Mouse (Mus musculus): ENCODE measurements at regions not wholly inside any gene's neighbourhood (a gene's known extent, or its start where the extent isn't known, plus 50 kb on each side); places are given as distances from the start of the nearest gene placed in this dataset.
"Not testable (repeated sequence)": the region's sequence is repeated elsewhere in the genome, so short reads cannot be mapped to it uniquely, and the experiment has no call there.

GRCm38 (mm10) chr14:104410730-104411129 lies 57.1 kb downstream of the Pou4f1 start:
- DNase-seq (ENCODE audit: low spot score): no peak
- intact Hi-C loops (cut with DNase I): no loop called here

DNA sequence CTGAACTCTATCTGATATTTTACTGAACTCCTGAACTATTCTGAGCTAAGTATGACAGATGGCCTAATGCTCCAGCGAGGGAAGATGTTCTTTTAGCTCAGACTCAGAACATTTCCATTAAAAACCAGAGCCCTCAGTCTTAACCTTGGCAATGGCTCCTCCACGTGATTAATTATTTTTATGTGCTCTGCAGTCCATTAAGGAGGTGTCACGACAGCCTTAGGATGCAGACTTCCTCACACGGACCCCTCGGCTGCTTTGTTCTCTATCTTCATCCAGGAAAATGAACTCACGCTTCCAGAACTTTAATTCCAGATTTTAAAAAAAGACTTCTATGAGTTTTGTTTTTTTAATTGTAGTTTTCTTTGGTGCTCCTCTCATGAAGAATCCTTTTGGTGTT lies 57.5 kb downstream of the Pou4f1 start:
- intact Hi-C loops (cut with DNase I): no loop called here
- no peak for DNase-seq (ENCODE audit: low spot score)

GRCm38 (mm10) chr14:104406062-104406461 lies 61.7 kb downstream of the Pou4f1 start:
- no peak for DNase-seq (ENCODE audit: low spot score)
- intact Hi-C loops (cut with DNase I): no loop called here

- no peak for DNase-seq (ENCODE audit: low spot score)
- intact Hi-C loops (cut with DNase I): no loop called here
These were observed 78.3 kb downstream of the Pou4f1 start for GRCm38 (mm10) chr14:104389297-104390071.

DNA sequence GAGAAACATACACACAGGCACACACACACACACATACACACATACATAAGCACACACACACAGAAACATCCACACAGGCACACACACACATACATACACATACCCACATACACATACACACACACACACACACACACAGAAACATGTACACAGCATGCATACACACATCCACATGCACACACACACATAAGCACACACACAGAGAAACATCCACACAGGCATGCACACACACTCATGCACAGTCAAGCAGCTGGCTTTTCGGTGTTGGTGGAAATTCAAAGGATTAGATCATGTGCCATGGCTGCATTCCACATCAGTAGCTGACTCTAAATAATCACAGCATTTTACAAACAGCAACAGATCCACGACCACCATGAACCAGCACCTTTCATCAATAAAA lies 78.9 kb downstream of the Pou4f1 start:
- DNase-seq (ENCODE audit: low spot score): no peak
- intact Hi-C loops (cut with DNase I): no loop called here

DNA sequence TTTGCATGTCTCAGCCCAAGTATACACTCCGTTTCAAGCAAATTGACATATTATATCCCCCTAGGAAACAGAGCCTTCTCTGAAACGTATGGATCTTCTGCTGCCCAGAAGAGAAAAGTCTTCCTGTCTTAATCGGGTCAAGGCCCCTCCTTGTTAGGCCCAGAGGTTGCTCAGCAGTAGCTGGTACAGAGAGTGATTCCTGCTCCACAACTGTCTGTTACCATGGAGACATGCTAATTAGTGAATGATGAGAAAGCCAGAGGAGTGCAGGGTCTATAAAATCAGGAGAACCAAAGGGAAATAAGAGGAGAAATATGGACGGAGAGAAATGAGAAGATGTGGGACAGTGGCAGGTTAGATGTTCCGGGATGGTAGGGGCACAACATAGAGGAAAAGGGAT lies 86.8 kb downstream of the Pou4f1 start:
- DNase-seq (ENCODE audit: low spot score): no peak
- intact Hi-C loops (cut with DNase I): no loop called here

DNA sequence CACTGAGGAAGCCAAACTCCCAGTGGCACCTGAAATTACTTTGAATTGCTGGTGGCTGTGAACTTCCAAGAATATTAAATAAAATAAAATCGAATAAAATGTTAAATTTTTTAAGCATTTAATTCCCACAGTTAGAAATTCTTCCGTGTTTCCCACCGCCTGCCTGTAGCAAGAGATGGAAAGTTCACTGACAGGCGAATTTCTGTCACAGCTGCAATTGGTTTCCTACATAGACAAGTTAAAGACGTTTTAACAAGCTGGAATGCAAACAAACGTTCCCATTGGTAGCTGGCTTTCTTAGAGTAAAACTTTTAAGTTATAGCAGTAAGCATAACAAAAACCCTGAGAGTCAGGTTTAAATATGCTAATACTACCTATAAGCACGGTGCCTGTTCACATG lies 95.0 kb downstream of the Pou4f1 start:
- intact Hi-C loops (cut with DNase I): no loop called here
- no peak for DNase-seq (ENCODE audit: low spot score)

- no peak for DNase-seq (ENCODE audit: low spot score)
- intact Hi-C loops (cut with DNase I): no loop called here
These were observed 111.2 kb downstream of the Pou4f1 start for GRCm38 (mm10) chr14:104356636-104357035.

DNA sequence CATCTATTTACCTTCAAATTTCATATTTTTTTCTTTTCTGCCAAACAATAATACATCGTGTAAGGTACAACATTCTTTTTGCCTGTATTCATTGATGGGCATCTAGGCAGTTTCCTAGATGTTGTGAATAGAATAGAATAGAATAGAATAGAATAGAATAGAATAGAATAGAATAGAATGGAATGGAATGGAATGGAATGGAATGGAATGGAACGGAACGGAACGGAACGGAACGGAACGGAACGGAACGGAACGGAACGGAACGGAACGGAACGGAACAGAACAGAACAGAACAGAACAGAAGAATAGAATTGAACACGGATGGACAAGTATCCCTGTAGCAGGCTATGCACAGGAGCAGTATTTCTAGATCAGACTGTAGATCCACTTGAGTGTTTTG lies 131.0 kb downstream of the Pou4f1 start:
- intact Hi-C loops (cut with DNase I); DNase-seq (ENCODE audit: low spot score): not testable (repeated sequence)

GRCm38 (mm10) chr14:104326089-104326488 lies 141.7 kb downstream of the Pou4f1 start:
- intact Hi-C loops (cut with DNase I): no loop called here
- DNase-seq (ENCODE audit: low spot score): no peak

DNA sequence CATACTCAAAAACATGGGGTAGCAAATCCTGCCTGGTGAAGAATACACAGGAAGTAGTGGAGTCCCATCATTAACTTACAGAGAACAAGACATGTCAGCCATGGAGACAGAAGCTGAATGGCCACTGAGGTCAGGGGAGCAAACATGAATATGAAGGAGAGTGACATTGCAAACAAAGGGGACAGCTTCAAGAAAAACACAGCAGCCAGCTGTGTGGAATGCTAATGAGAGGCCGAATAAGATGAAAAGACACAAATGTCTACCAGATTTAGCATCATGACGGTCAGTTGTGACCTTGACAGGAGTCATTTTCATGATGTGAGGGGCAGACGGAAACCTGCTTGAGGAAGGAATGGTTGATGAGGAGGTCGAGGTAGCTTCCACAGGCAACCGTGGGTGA lies 167.7 kb downstream of the Pou4f1 start:
- intact Hi-C loops (cut with DNase I): no loop called here
- DNase-seq (ENCODE audit: low spot score): no peak

- DNase-seq (ENCODE audit: low spot score): no peak
- intact Hi-C loops (cut with DNase I): no loop called here
These were observed 169.5 kb downstream of the Pou4f1 start for GRCm38 (mm10) chr14:104298312-104298711.

GRCm38 (mm10) chr14:104297316-104298311 lies 170.2 kb downstream of the Pou4f1 start:
- intact Hi-C loops (cut with DNase I): no loop called here

GRCm38 (mm10) chr14:104293814-104294213 lies 174.0 kb downstream of the Pou4f1 start:
- intact Hi-C loops (cut with DNase I): no loop called here
- DNase-seq (ENCODE audit: low spot score): no peak

More at GRCm38 (mm10) chr14:104297316-104298311, 170.2 kb downstream of the Pou4f1 start:
- DNase-seq (ENCODE audit: low spot score): no peak

- intact Hi-C loops (cut with DNase I): no loop called here
- no peak for DNase-seq (ENCODE audit: low spot score)
These were observed 174.7 kb downstream of the Pou4f1 start for GRCm38 (mm10) chr14:104293147-104293546.

DNA sequence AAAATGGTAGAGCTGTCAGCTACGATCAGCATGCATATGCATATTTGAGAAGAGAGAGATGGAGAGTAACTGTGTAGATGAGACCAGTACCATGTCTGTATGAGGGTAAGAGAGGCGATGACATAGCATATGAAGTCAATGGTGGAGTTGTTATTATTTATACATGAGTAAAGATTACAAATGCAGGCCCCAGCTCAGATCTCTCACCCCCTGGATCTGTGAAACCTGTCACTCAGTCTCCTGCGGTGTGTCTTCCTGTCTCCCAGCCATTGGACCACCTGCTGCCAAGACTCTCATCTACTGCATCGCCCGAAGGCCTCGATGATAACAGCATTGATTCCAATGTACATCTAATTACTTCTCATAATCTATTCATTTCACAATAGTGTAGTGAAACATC lies 187.4 kb downstream of the Pou4f1 start:
- intact Hi-C loops (cut with DNase I): no loop called here
- DNase-seq (ENCODE audit: low spot score): no peak

DNA sequence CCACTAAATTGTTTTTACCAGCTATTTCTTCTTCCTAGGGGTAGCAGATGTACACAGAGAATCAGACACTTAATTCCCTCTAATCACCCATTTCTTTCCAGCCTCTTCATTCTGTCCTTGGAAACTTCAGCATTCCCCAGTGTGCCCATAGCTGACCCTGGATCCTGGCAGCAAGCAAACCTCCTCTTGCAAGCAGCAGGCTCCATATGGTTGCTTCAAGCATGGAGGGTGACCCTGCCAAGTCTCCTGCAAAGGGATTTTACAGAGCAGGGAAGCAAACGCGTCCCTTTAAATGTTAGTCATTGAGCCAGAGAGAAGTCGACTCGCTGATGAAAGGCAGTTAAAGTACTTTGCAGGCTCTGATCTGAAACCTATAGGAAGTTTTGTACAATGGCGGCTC lies 187.9 kb downstream of the Pou4f1 start:
- intact Hi-C loops (cut with DNase I): no loop called here
- DNase-seq (ENCODE audit: low spot score): no peak

GRCm38 (mm10) chr14:104274752-104275151 lies 193.0 kb downstream of the Pou4f1 start:
- intact Hi-C loops (cut with DNase I): no loop called here
- DNase-seq (ENCODE audit: low spot score): no peak

- intact Hi-C loops (cut with DNase I): no loop called here
- no peak for DNase-seq (ENCODE audit: low spot score)
These were observed 202.7 kb downstream of the Pou4f1 start for GRCm38 (mm10) chr14:104264919-104265764.

- no peak for DNase-seq (ENCODE audit: low spot score)
- intact Hi-C loops (cut with DNase I): no loop called here
These were observed 250.8 kb downstream of the Pou4f1 start for GRCm38 (mm10) chr14:104216965-104217364.

Data from heart, postnatal 25 days (tissue).